Mouse (Mus musculus) adrenal gland, adult 2 months (tissue): ENCODE measurements at regions not wholly inside any gene's neighbourhood (a gene's known extent, or its start where the extent isn't known, plus 50 kb on each side); places are given as distances from the start of the nearest gene placed in this dataset.

Experiments used
- DNase-seq: peaks from one replicate; pipeline ENCODE4 v3.0.0; 2021

- DNase-seq: no peak
Measured at GRCm38 (mm10) chr13:92911660-92912284, 67.2 kb downstream of the Mtx3 start.

- no peak for DNase-seq
Measured at GRCm38 (mm10) chr13:92912661-92913060, 68.1 kb downstream of the Mtx3 start.

GRCm38 (mm10) chr13:92914631-92915030 is 70.1 kb downstream of the Mtx3 start:
- DNase-seq: no peak

GRCm38 (mm10) chr13:92915221-92915839 is 70.8 kb downstream of the Mtx3 start:
- no peak for DNase-seq

GRCm38 (mm10) chr13:92915948-92916710 is 71.6 kb downstream of the Mtx3 start:
- DNase-seq: no peak

- peak; percentile 18 for DNase-seq
Measured at GRCm38 (mm10) chr13:92919882-92920281, 75.3 kb downstream of the Mtx3 start.

GRCm38 (mm10) chr13:92921936-92922335 is 77.4 kb downstream of the Mtx3 start:
- no peak for DNase-seq

GRCm38 (mm10) chr13:92923496-92923895 is 78.9 kb downstream of the Mtx3 start:
- DNase-seq: no peak

GRCm38 (mm10) chr13:92924021-92924420 is 79.5 kb downstream of the Mtx3 start:
- DNase-seq: no peak

- no peak for DNase-seq
Measured at GRCm38 (mm10) chr13:92925196-92925595, 80.6 kb downstream of the Mtx3 start.

- DNase-seq: no peak
Measured at GRCm38 (mm10) chr13:92928551-92928950, 84.0 kb downstream of the Mtx3 start.

GRCm38 (mm10) chr13:92931696-92932095 is 87.1 kb downstream of the Mtx3 start:
- no peak for DNase-seq

- no peak for DNase-seq
Measured at GRCm38 (mm10) chr13:92939032-92939431, 94.5 kb downstream of the Mtx3 start.

- no peak for DNase-seq
Measured at GRCm38 (mm10) chr13:92940610-92941009, 96.0 kb downstream of the Mtx3 start.

- DNase-seq: no peak
Measured at GRCm38 (mm10) chr13:92948560-92948959, 104.0 kb downstream of the Mtx3 start.

- no peak for DNase-seq
Measured at GRCm38 (mm10) chr13:92960031-92960430, 115.5 kb downstream of the Mtx3 start.

GRCm38 (mm10) chr13:92962625-92963024 is 118.1 kb downstream of the Mtx3 start:
- DNase-seq: no peak

GRCm38 (mm10) chr13:92963351-92963895 is 118.9 kb downstream of the Mtx3 start:
- no peak for DNase-seq

GRCm38 (mm10) chr13:92964213-92964743 is 119.7 kb downstream of the Mtx3 start:
- DNase-seq: no peak

- no peak for DNase-seq
Measured at GRCm38 (mm10) chr13:92967025-92967610, 122.6 kb downstream of the Mtx3 start.

GRCm38 (mm10) chr13:92969579-92969978 is 125.0 kb downstream of the Mtx3 start:
- no peak for DNase-seq

- no peak for DNase-seq
Measured at GRCm38 (mm10) chr13:92972891-92973290, 128.3 kb downstream of the Mtx3 start.
